Mouse (Mus musculus) cerebellum, adult 11-12 months (tissue): Measurements from ENCODE around the gene Cfap61.

Experiments used
- DNase-seq: peaks from one replicate; pipeline ENCODE4 v3.0.0; 2022

Cfap61 gene

GRCm38 (mm10) chr2:146223176-146223905 is 288.8 kb downstream of the Cfap61 start:
- DNase-seq = peak; percentile 17

- no peak for DNase-seq
Measured at GRCm38 (mm10) chr2:146224141-146224540, 289.6 kb downstream of the Cfap61 start.

- DNase-seq = no peak
Measured at GRCm38 (mm10) chr2:146225818-146226217, 291.2 kb downstream of the Cfap61 start.

- no peak for DNase-seq
Measured at GRCm38 (mm10) chr2:146226484-146226883, 291.9 kb downstream of the Cfap61 start.

- DNase-seq = no peak
Measured at GRCm38 (mm10) chr2:146227646-146228045, 293.1 kb downstream of the Cfap61 start.

- DNase-seq = no peak
Measured at GRCm38 (mm10) chr2:146228435-146228834, 293.9 kb downstream of the Cfap61 start.

- no peak for DNase-seq
Measured at GRCm38 (mm10) chr2:146231485-146231884, 296.9 kb downstream of the Cfap61 start.

- DNase-seq = no peak
Measured at GRCm38 (mm10) chr2:146239196-146239747, 304.7 kb downstream of the Cfap61 start.

GRCm38 (mm10) chr2:146244049-146244448 is 309.5 kb downstream of the Cfap61 start:
- no peak for DNase-seq

GRCm38 (mm10) chr2:146245401-146245800 is 310.8 kb downstream of the Cfap61 start:
- DNase-seq = no peak

- DNase-seq = no peak
Measured at GRCm38 (mm10) chr2:146246409-146247075, 312.0 kb downstream of the Cfap61 start.

- no peak for DNase-seq
Measured at GRCm38 (mm10) chr2:146247576-146247975, 313.0 kb downstream of the Cfap61 start.

- DNase-seq = no peak
Measured at GRCm38 (mm10) chr2:146249033-146249432, 314.4 kb downstream of the Cfap61 start.

GRCm38 (mm10) chr2:146250236-146250904 is 315.8 kb downstream of the Cfap61 start:
- peak; percentile 12 for DNase-seq

- DNase-seq = no peak
Measured at GRCm38 (mm10) chr2:146254387-146254786, 319.8 kb downstream of the Cfap61 start.

GRCm38 (mm10) chr2:146255636-146256035 is 321.1 kb downstream of the Cfap61 start:
- no peak for DNase-seq

- DNase-seq = no peak
Measured at GRCm38 (mm10) chr2:146256321-146256875, 321.8 kb downstream of the Cfap61 start.

- DNase-seq = no peak
Measured at GRCm38 (mm10) chr2:146257037-146257436, 322.5 kb downstream of the Cfap61 start.

GRCm38 (mm10) chr2:146257609-146258008 is 323.0 kb downstream of the Cfap61 start:
- DNase-seq = no peak

GRCm38 (mm10) chr2:146258736-146259469 is 324.3 kb downstream of the Cfap61 start:
- DNase-seq = no peak

GRCm38 (mm10) chr2:146259787-146260560 is 325.4 kb downstream of the Cfap61 start:
- no peak for DNase-seq

- no peak for DNase-seq
Measured at GRCm38 (mm10) chr2:146261146-146261545, 326.6 kb downstream of the Cfap61 start.
